Mouse (Mus musculus): ENCODE results near the gene Cwc25.

- TF ChIP-seq CTCF (IDR thresholded peaks at IDR 0.05; ENCODE audit: control insufficient read depth, insufficient read depth, insufficient read length) (no peak), MYOD1 (IDR thresholded peaks at IDR 0.05; ENCODE audit: control insufficient read depth, insufficient read length, low read depth) (no peak)
Observed at GRCm38 (mm10) chr11:97740190-97740589, 26.2 kb downstream of the Cwc25 start.

Measured in C2C12 (cell line).